Mouse (Mus musculus) kidney, adult 18-20 months (tissue): Measurements from ENCODE around the gene Rhno1.

Experiments
- DNase-seq: peaks from one replicate; pipeline ENCODE4 v3.0.0; 2021

Rhno1 gene

DNA sequence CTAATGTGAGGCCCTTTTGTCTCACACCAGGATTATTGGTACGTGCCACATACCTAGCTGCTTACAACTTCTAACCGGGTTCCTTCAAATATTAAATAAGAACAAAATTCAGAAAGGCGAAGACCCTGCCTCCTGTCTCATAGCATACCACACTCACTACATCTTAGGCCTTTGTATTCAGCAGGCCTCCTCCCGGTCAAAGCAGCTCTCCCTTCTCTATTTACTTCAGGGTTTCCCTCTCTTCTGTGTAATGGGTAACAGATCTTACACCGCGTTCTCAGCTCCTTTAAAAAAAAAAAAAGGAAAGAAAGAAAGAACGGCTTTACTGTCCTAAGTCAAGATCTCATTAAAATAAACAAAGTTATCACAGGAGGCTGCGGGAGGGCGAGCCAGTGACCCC lies 810 bp downstream of the Rhno1 start:
- DNase-seq = no peak

DNA sequence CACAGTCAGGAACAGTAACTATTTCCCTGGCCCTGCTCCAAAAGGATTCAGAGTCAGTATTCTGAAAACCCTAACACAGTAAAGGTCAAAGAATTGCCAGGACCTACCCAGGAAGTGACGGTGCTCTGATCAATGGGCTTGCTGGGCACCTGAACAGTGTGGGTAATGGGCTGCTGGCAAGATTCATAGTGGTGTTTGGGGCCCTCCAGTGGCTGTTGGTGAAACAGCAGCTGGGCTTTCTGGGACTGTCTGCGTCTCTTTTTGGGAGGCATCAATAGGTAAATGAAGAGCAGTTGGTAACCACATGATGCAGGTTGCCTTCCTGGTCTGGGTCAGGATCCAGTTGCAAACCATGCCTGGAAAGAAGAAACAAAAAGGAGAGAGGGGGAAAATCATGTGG lies 3.7 kb downstream of the Rhno1 start:
- DNase-seq = peak; percentile 82

DNA sequence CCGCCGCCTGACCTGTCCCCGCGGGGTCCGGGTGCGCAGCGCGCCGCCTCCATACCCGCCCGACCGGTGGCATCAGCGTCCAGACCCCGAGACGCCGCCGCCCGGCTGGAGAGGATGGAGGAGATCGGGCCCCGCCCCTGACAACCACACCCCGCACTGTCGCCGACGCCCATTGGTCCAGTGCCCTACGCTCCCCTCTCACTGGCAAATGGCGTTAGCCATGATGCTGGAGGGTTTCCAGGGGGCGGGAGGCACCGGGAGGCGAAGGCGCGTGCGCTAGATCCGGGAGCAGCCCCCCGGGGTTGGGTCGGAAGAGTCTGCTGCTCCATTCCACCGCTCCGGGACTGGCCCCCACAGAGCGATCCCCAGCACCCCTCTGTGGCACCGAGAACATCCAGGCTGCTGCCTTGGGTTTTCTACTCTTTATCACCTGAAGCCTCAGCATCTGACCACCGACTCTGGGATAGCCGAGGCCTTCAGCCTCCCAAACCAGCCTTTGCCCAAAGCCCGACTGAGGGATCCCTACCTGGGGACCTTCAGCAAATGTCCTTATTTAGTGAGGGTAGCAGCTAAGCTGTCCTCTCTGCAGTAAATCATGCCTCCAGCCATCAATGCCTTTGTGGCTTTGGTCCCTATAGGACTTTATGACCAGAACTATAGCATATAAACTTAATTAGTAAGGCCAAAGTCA lies 6.8 kb downstream of the Rhno1 start, which contains the start of gene Tulp3:
TSS of gene Tulp3 (minus strand) at position 126 of the 691 bp plus-strand sequence.
- DNase-seq = peak; percentile 94

DNA sequence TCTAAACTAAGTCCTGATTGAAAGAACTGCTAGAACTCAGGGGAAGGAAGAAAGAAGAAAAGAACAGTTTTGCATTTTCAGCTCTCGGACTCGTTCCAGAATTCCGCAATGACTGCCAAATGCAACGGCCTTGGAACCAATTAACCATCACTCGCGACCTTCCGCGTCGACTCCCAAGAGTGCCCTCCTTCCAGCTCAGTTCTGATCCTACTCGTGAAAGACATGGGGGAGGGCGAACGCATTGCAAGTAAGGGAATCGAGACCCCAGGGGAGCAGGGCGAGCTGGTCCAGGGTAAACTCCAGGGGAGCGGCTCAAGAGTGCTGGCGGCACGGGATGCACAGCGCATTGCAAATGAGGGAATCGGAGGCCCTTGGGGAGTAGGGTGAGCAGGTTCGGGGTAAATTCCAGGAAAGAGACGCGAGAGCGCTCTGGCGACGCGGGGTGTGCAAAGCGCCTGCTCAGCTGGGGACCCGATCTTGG lies 7.5 kb downstream of the Rhno1 start:
- peak; percentile 73 for DNase-seq

DNA sequence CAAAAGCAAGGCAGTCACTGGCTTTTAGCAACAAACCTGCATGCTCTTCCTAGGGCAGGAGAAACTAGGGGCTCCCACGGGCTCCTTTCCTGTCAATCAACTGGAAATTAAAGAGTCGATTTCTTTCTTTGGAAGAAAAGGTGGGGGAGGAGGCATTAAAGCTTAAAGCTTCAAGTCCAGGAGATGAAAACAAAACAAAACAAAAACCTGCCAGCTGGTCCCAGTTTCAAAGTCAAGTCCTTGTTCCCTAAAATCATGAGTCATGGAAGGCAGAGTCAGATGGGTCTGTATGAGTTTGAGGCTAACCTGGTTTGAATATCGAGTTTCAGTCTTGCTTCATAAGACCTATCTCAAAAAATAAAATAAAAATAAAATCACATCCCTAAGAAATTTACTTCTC lies 8.6 kb downstream of the Rhno1 start:
- no peak for DNase-seq

DNA sequence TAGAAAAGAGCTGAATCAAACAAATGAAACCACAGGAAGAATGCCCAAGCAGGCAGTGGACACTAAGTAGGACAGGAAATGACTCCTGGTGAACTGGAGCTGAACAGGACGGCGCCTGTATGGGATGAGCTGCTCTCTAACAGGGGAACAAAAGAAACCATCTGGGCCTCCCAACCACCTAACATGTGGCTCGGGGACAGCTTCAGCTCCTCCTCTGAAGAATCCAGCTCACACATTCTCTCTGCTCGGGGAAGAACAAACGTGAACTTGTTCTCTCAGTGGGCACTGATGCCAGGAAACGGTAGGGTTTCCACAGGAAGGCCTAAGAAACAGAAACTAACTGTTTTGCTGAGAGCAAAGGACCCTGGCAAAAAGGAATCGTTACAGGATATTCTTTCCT lies 13.0 kb downstream of the Rhno1 start:
- no peak for DNase-seq

DNA sequence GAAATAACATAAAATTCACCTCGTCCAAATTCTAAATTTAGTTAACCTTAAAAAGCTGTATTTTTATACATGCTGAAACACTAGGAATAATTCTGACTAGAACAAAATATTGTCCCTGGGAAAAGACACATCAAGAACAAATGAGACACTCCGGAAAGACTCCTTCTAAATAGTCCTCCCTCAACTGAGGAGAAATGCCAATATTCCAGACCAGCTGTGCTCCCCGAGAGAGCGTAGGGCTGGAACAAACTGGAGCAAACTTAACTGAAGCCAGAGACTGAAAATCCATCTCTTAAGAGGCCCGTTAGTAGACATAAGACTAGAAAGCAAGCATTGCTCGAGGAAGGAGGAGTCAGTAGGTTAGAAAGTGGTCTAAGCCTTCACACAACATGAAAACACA lies 15.9 kb downstream of the Rhno1 start:
- DNase-seq = no peak

DNA sequence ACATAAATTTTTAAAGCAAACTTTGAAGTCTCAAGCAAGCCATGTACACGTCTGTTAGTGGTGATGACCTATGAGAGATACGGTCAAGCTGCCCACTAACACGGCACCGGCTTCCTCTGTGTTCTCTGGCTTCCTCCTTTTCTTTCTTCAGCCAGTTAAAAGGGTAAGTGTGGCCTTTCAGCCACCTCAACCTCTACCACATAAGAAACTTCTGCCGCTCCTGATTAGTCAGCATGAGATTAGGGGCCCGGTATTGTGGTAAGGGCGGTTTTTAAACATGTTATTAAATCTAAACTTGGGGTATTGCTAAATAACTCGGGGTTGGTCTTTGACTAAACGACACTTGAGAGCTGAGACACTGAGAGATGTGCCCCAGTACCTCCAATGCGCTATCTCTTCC lies 17.1 kb downstream of the Rhno1 start:
- DNase-seq = no peak

DNA sequence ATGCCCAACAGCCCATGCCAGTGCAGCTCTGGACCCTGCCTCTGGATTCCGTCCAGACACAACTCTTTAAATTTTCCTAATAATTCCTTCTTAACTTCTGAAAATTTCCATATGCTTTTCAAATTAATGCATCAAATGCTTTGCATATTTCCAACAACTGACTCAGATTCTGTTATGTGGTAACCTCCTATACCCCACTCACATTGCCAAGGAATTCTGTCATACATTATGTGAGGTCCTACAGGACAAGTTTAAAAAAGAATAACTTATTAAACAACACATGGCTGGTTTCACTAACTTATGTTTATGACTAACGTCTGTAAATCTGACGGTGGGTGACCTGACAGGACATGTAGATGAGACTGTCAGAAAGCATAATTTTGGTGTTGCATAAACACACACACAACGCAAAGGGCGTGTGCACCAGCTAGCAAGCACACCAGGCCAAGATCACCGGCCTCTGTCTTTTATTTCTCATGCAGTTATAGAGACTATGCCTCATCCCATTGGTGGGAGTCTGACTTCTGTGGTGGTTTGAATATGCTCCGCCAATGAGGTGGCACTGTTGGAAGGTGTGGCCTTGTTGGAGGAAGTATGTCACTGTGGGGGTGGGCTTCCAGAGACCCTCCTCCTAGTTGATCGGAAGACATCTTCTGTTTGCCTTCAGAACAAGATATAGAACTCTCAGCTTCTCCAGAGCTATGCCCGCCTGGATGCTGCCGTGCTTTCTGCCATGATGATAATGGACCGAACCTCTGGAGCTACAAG lies 20.6 kb downstream of the Rhno1 start:
- DNase-seq = no peak

DNA sequence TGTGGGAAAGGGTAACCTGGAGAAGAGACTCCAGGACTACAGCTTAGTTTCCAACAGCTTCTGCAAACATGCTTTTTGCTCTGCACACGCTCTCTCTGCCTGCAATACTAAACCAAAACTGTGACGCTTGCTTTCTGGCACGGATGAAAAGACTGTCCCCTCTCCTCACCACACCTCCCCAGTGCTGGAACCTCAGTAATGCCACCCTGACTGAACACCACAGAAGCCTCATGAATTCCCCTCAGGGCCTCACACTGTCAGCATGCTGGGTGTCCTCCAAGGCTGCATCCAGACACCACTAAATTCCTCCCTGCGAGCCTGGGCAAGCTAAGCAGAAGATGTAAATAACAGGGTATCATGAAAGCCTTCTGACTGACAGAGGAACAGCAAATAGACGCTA lies 23.8 kb downstream of the Rhno1 start:
- no peak for DNase-seq

DNA sequence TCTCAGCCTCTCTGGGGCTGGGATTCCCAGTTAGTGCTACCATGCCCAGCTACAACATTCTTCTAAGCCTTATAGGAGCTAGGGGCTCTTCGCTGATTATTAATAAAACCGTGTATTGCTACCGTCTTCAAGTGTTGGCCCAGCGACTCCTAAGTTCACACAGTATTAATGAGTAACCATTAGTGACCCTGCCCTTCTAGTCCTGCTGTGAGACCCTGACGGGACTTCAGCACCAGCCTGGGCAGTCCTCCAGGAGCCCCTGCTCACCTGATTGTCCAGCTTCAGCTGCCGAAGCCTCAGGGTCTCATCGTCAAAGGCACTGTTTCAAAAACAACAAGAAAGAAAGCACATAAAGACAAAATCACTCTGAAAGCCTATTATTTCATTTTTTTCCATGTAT lies 25.2 kb downstream of the Rhno1 start:
- no peak for DNase-seq

DNA sequence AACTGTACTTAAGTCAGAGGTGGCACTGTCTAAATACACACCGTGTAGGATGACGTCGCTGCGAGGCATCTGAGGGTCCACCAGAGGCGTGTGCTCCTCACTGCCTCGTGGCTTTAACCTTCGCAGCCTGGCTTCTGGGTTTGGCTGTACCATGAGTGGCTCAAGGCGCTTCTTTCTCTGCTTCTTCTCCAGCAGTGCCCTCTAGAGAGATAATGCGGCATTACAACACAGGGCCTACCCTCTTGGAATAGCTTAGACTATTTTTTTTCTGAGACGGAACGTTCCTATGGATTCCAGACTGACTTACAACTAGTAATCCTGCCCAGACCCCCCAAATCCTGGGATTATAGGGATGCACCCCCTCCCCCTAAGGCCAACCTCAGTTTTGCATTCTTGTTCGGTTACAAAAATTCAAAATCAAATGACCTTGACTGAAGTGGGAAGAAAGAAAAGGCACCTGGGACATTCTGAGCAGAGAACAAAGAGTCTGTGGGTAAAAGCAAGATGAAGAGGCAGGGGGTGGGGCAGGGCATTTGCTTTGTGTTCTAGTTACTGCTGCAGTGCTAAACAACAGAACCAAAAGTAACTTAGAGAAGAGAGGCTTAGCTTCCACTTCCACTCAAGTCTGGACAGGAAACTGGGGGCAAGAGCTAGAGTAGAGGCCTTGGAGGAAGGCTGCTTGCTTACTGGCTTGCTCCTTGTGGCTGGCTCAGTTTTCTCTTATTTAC lies 28.1 kb downstream of the Rhno1 start:
- peak; percentile 74 for DNase-seq

DNA sequence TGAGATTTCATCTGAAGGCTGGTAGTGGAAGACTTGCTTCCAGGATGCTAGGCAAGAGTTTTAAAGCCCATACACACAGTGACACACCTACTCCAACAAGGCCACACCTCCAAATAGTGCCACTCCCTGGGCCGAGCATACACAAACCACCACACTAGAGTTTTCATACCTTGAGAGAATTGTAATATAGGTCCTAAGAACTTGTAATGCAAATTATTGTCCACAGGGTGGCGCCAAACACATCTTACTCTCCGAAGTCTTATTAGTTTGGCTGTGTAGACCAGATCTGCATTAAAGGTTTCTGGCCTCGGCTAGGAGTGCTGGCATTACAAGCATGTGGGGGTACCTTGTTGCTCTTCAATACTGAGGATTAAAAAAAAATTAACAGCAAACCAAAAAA lies 44.4 kb downstream of the Rhno1 start:
- peak; percentile 63 for DNase-seq

DNA sequence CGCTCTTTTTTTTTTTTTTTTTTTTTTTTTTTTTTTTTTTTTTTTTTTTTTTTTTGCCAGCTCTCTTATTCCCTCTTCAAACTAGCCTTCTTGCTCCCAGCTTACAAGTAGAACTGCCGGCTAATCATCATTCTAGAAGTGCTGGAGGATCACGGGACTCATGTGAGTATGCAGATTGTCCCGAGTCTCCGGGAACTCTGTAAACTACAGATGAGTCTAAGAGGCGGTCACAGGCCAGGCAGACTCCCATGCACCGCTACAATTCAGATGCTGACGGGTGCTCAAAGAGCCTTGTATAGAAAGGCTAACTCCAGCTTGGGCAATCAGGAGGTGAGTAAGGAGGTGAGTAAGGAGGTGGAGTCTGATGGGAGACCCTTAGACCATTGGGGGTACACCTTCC lies 47.1 kb downstream of the Rhno1 start:
- DNase-seq = no peak

DNA sequence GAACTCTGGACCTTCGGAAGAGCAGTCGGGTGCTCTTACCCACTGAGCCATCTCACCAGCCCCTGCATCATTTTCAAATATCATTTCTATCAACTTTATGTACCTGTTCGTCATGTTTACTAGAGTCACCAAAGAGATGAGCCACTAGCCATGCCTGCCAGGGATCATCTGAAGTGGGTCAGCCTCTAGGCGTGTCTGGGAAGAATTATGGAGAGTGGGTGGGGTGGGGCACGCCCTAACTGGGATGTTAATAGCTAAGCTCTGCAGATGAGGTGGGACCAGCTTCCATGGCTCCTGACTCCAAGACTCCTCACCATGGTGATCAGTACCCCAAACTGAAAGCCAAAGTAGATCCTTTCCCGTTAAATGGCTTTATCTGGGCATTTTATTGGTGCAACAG lies 47.9 kb downstream of the Rhno1 start:
- DNase-seq = no peak

DNA sequence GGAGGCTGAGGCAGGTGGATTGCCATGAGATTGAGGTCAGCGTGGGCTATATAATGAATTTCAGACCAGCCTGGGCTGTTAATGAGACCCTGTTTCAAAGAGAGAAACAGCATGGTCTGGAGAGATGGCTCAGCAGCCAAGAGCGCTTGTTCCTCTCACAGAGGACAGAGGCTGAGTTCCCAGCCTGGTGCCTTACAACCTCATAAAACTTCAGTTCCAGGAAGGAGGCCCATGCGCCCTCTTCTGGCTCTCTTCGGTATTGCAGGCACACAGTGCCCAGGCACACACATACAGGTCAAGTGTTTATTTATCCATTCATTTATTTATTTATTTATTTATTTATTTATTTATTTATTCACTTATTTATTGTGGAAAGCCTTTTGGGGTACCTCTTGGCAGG lies 54.4 kb downstream of the Rhno1 start:
- DNase-seq = peak; percentile 77
